Mouse (Mus musculus) lung, adult 2 months (tissue): Measurements from ENCODE around the gene Chad.
A peak's percentile ranks its signal among the peaks of the same experiment; 100 is the strongest.

Experiments
- CTCF ChIP-seq: fragments of 200-500 bp; IDR thresholded peaks from 2 replicates; pipeline ENCODE4 v1.5.1; 2011; ENCODE audit warnings: mild to moderate bottlenecking, low read length, control low read depth; ENCODE audit not compliant: insufficient read depth
- POLR2A ChIP-seq: fragments of 200-500 bp; IDR thresholded peaks from 2 replicates; pipeline ENCODE4 v1.6.1; 2011; ENCODE audit warnings: low read depth, mild to moderate bottlenecking, control low read depth, low read length, borderline replicate concordance; ENCODE audit errors: extremely low read depth

GRCm38 (mm10) chr11:94521219-94521843, 43.5 kb upstream of the Chad start, which contains the start of gene Mycbpap:
- 0 out of 2 replicates have a peak, but pooled peaks have one; percentile 14 for TF ChIP-seq POLR2A
- no peak for TF ChIP-seq CTCF
